Mouse (Mus musculus): Measurements from ENCODE around the gene Asdurf. TPM values are rescaled to one million over a fixed set of nuclear protein-coding genes. Genes with fewer than 3 reads are reported as not detected.

Gene Asdurf
- total RNA-seq, 2 experiments from 2014 or later = 38.8 TPM; not detected in 1

Other genes with a start within 250 kb of the Asdurf start
- gene 1700019A02Rik, start 165.0 kb downstream of the Asdurf start, total RNA-seq (2015; ENCODE audit: low replicate concordance) = not detected in 2 replicates
- not detected in 2 replicates for gene 1700019A02Rik, start 165.0 kb downstream of the Asdurf start, total RNA-seq (2017; ENCODE audit: low replicate concordance)
- gene Pms1, start 55.6 kb downstream of the Asdurf start, total RNA-seq (2015; ENCODE audit: low replicate concordance) = 1.5 and 12.7 TPM in 2 replicates
- 6.5 and 6.7 TPM in 2 replicates for gene Pms1, start 55.6 kb downstream of the Asdurf start, total RNA-seq (2017; ENCODE audit: low replicate concordance)
- 9.8 and 17.5 TPM in 2 replicates for gene Ormdl1, start 55.5 kb downstream of the Asdurf start, total RNA-seq (2015; ENCODE audit: low replicate concordance)
- 11.1 and 14.9 TPM in 2 replicates for gene Ormdl1, start 55.5 kb downstream of the Asdurf start, total RNA-seq (2017; ENCODE audit: low replicate concordance)
- gene Gm28778, start 55.5 kb downstream of the Asdurf start, total RNA-seq (2015; ENCODE audit: low replicate concordance) = 4.2 TPM in 1 of 2 replicates, not detected in the other
- gene Gm28778, start 55.5 kb downstream of the Asdurf start, total RNA-seq (2017; ENCODE audit: low replicate concordance) = not detected in 2 replicates
- gene Osgepl1, start 39.0 kb downstream of the Asdurf start, total RNA-seq (2015; ENCODE audit: low replicate concordance) = 1.5 and 9.6 TPM in 2 replicates
- gene Osgepl1, start 39.0 kb downstream of the Asdurf start, total RNA-seq (2017; ENCODE audit: low replicate concordance) = 6.1 and 10.9 TPM in 2 replicates
- 1.5 and 5.2 TPM in 2 replicates for gene Gm28551, start within 50 bp of the Asdurf start, total RNA-seq (2015; ENCODE audit: low replicate concordance)
- gene Gm28551, start within 50 bp of the Asdurf start, total RNA-seq (2017; ENCODE audit: low replicate concordance) = 0.70 TPM in 1 of 2 replicates, not detected in the other
- 33.6 and 58.6 TPM in 2 replicates for gene Asnsd1, start 133 bp upstream of the Asdurf start, total RNA-seq (2015; ENCODE audit: low replicate concordance)
- 28.5 and 30.8 TPM in 2 replicates for gene Asnsd1, start 133 bp upstream of the Asdurf start, total RNA-seq (2017; ENCODE audit: low replicate concordance)